Mouse (Mus musculus): ENCODE measurements at regions not wholly inside any gene's neighbourhood (a gene's known extent, or its start where the extent isn't known, plus 50 kb on each side); places are given as distances from the start of the nearest gene placed in this dataset.
A peak's percentile ranks its signal among the peaks of the same experiment; 100 is the strongest.
"Not testable (repeated sequence)": the region's sequence is repeated elsewhere in the genome, so short reads cannot be mapped to it uniquely, and the experiment has no call there.

DNA sequence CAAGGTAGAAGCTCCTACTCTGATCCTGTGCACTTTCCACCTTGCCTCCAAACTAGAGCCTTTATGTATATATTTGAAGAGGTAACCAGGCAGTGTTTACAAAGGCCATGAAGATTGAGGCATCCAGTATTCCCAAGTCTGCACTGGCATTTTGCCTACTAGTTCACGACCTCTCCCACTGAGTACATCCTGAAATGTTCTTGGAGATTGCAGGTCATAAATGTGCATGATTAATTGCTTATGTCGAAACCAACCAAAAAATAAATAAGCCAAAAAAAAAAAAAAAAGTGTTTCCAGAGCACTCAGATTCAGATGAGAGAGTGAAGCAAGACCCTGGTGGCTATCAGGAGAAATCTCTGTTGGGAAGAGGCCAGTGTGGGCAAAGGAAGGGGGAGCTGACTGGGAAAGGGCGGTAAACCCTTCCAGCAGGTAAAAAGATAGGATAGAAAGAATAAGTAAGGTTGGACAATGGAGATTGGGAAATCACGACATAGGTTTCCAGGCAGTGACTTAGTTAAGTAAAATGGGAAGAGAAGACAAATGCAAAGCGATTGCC, 133.6 kb upstream of the Nrip1 start:
- peak; percentile 47 for DNase-seq

DNA sequence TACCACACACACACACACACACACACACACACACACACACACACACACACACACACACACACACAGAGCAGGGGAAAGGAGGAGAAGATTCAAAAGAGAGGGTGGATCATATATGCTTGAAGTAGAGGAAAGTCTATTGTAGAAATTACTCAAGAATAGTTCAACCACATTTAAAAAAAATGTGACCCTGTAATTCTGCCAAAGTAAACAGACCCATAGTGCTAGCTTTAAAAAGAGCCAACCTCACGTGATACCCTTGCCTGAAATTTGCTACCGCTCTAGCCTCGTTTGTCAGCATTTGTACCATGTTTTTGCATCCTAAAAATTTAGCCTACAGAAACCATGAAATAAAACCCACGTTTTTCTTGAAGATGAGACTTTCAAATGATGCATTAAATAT, 132.6 kb upstream of the Nrip1 start:
- no peak for DNase-seq

DNA sequence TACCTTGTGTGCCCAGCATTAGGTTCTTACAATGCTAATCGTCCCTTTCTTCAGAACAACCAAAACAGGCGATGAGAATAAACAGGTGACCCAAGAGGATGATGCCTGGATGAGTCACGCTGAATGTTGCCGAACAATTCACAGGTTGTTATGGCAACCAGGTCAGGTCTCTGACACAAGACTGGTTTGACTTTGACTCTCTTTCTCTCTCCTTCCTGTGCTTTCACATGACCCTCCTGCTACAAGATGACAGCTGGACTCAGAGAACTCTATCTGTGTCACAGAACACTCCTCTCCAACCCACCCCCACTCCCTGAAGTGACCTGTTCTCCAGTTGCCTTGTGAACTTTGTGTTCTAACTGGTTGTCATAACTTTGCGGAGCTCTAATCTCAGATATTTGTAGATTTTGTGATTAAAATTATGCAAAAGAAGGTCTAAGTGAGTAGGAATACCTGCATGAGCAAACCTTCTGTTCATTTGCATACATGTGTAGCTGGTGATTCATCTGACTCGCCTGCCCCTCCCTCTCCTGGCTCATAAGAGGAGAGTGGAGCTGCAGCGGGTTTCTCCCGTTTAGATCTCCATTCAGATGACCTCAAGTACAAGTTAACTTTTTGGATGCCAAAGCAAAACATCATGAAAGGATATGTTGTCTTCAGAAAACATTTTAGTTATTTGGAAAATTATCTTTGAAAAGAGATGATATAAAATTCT, 126.2 kb upstream of the Nrip1 start:
- no peak for DNase-seq

DNA sequence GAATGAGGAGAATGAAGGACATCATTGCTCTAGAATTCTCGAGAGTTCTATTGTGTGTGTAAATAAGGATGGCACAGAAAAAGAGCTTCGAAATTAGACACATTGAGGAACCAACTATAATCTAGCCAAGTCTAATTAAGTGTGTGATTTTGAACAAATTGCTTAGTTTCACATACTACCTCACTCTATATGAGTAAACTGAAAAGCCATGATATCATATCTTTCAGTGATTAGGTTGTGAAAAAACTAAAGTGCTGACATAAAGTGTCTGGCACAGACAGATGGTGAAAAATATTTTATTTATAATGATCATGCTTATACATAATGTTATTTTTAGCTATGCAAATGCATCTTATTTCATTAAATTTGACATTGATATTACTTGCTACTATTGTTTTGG, 124.6 kb upstream of the Nrip1 start:
- no peak for DNase-seq

DNA sequence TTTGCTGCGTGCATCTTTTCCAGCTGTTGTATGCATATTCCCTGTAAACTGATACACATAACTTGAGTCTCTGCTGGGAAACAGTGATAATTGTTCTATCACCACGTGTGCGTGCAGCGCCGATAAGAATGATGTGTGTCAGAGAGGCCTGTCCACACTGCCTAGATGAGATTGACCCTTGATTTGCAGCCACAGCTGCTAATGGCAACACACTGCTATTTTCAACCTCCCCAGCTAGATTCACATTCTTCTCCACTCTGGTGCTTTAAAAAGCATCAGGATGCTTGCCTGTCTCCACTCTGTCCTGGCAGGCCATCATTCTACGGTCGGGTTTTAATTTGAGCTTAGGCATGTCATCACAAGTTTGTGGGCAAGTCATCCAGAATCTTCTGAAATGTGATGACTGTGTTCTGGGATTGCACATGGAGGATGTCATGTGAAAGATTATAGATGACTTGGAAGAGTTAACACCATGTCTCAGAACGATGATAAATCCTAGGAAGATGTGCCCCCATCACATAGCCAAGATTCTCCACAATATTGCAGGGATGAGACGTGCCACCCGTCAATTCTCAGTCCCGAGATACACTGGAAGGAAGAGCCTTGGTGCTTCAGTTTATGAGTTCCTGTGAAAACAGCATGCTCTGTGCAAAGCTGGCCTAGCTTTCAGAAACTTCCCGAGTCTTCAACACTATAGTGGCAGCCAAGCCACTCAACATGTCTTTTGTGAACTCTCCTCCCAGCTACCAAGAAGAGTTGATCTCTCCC, 123.6 kb upstream of the Nrip1 start:
- no peak for DNase-seq

DNA sequence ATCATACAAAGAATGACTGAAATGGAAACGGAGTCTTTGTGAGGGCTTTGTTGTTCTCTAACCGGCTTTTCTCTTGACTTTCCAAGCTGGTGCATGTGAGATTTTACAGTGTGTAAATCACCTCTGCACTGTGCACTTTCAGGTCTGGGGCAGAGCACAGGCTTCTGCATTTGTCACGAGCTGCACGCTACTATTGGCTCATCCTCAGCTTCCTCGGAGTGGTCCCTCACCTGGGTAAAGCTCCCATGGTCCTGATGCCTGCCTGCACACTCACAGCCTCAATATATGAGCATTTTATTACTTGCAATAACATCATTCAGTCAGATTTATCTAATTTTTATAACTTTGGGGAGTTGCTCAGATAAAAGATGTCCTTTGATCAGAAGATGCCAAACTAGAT, 109.8 kb upstream of the Nrip1 start:
- DNase-seq = no peak

DNA sequence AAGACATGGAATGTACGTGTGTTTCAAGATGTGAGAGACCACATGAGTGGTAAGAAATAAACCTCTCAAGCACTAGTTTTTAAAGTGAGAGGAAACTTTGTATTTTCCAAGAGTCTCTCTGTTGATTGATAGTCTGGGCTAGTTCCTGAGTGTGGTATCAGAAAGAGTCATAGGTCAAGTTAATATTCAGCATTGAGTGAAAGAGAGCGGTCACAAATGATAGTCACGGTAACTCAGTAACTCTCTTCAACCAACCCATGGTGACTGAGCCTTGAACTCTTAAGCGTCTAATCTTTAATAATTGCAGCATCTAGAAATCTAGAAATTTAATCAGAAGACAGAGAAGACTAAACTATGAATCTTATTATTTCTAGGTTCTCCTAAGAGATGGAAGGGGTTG, 108.3 kb upstream of the Nrip1 start:
- no peak for DNase-seq

DNA sequence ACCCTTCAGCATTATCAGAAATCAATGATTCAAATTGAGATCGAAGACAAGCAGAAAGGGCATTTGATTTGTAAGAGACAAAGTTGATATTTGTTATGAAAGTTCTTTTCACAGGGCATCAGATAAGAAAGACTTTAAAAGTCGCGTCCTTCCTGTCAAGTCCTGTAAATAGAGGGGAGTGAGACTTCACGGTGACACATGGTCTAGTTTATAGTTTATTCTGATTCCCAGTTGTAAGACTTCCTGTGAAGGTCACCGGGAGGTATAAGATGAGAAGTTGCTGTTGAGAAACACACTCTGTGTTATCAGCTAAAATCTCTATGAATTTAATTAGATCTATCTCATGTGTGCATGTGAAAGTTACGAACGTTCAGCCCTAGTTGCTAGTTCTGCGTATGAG, 103.8 kb upstream of the Nrip1 start:
- DNase-seq = no peak

DNA sequence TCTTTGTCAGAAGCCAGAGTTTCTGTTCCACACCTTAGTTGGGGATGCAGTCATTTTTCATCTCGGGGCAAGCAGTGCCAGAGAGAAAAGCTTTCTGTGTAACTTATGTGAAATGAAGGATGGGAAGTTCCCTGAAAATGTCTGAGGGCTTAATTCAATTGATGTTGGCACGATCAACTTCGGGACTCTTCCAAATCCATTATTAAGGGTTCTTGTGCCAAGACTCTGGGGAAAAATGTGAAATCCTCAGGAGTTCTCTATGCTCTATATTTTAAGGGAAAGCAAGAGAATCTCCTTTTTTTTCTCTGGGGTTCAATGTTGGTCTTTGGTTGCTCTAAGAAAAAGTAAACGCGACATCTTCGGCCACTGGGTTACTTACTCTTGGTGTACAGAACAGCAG, 100.9 kb upstream of the Nrip1 start:
- no peak for DNase-seq

DNA sequence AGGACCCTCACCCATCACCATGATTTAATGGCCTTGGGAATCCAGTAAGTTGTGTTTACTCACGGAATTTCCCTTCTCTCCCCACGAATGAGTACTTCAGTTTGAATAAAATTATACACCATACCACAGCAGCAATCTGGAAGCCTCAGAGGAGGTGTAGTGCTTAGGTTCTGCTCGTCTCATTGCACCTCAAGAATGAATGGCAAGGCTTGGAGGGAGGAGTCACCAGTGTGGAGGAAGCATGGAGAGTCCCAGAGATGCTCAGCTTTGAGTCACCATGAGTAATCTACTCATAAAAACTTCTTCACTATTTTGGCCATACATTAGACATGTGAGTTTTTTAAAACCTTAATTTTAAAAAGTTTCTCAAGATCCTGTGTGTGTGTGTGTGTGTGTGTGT, 98.8 kb upstream of the Nrip1 start:
- no peak for DNase-seq

DNA sequence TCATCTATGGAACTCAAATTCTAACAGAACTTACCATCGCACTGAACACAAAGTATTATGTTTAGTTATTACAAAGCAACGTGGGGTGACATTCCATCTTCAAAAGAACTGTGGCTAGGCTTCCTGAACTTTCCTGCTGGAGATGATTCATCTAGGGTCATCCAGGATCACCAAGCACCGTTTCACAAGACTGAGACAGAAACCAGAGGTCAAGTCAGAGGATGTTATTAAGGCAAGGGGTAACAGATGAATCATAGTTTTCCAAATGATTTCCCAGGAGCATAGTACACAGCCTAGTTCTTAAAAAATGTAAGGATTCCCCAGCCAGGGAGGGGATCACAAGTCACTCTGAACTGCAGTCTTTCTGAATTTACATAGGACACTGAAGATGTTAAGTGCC, 97.5 kb upstream of the Nrip1 start:
- no peak for DNase-seq

DNA sequence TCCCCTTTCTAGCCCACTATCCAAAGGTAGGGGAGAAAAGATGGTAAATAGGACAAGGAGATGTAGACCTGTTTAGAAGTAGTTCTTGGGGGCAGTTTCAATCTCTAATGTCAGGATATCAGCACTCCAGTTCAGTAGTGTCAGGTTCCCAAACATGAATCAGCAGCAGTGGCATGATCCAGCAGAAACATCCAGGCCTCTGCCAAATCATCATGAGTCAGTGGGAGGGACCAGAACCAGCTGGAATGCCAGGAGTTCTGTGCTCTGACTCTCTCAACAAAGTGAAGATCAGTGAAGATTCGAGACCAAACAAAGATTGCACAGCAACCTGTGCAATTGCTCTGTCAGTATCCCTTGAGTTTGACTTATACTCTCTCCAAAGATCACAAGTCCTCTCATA, 85.9 kb upstream of the Nrip1 start:
- no peak for DNase-seq

DNA sequence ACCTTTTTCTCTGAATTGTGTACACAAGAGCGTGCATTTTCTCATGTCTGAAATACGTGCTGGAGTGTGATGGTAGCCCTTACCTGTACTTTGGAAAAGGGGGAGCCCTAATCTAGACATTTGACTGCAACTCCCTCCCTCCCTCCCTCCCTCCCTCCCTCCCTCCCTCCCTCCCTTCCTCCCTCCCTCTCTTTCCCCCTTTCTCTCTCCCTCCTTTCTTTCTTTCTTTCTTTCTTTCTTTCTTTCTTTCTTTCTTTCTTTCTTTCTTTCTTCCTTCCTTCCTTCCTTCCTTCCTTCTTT, 82.6 kb upstream of the Nrip1 start:
- not testable (repeated sequence) for DNase-seq

DNA sequence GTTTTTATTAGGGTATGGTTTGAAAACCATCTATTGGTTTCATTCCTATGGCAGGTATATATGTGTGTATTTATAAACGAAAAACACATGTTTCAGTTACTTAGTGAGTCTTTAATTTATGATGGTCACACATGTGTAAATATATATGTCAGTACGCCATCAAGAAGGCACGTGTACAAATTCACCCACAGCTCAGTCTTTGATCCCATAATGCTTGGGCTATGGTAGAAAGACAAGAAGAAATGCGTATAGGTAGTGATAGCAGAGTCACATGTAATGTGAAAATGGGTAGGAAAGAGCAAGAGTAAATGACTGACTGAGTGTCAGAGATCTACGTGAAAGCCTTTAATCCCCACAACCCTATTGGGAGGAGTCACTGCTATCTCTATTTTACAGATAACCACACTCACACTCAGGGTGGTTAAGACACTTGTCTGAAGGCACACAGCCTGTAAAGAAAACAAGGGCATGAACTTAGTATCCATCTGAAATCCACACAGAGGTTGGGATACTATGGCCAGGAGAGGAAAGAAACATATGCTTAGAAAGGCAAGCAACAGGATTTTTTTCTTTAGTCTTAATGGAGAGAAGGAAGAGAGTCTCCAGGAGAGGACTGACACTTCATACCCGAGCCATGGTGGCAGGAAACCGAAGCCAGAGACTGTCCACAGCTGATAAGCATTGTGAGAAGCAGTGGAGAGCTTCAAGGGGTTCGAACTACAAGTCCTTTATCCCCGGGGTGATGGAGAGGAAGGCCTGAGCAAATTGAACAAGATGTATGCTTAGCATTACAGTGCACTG, 82.1 kb upstream of the Nrip1 start:
- no peak for DNase-seq

DNA sequence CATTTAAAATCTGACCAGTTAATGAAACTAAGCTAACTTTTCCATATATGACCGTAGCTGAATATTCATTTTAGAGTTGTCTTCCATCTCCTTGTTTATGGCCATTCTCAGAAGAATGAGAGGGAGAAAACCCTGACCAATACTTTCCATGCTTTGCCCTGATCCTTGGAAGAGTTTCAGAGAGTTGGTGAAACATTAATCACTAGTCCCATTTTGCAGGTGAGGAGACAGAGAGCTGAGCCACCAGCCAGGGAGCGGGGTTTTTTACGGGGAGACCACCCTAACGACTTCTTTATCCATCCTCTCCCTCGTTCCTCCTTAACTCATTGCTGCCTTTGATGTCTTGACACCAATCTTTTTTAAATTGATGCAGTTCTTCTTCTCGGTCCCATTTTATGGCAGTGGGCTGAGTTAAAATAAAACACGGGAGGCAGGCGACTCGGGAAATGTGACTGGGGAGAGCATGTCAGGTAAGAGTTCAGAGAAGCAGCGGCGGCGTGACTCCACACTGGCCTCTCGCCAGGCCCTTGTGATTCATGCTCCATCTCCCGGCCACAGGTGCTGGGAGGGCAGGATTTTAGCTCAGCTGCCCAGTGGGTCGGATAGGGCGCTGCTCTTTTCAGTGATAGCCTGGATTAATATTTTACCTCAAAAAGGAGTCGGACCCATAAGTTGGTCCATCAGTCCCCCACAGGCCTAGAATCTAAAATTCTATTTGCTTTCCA, 81.3 kb upstream of the Nrip1 start:
- peak; percentile 43 for DNase-seq

DNA sequence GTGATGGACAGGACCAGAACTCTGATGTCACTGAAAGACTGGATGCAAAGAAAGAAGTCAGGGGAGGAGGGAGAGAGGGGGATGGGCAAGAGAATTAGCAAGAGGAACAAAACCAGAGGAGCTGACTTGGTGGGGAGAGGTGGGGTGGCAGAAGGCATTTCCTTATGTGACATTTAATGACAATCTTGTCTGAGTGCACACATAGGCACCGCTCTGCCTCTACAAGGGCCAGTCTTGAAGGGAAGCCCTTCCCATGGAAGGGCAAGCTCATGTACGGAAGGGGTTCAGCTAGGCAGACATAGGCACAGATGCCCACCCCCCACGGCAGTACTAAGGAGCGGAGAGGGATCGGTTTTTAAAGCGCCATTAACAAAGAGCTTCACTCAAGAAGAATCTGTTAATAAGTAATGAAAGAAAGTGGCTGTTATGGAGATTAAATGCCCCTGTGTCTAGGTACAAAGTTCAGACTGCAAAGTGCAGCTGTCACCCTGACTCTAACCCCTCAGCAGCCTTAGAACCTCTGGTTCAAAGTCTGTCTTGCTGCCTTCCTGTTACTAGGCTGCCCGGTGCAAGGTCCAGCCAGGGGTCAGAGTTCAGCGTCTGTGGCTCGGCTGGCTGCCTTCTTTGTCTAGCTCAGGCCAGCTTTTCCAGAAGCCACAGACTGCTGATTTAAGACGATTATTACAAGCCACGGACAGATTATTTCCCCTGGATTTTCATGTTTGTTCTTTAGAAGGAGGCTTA, 80.0 kb upstream of the Nrip1 start:
- DNase-seq = peak; percentile 47

DNA sequence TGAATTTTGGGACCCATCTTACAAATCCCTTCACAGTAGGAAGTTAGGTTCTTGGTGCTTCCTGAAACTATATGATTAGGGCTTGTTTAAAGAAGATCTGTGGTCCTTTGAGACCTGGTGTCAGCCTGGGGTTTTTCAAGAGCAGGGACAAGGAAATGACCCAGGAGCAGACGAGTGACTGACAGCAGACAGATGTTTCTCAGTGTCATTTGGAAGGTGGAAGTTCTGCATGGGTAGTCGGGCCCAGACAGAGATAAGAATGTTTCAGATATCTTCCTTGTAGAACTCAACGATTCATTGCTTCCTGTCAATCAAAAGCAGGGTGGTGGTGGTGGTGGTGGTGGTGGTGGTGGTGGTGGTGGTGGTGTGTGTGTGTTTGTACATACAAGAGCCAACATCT, 75.1 kb upstream of the Nrip1 start:
- DNase-seq = no peak

DNA sequence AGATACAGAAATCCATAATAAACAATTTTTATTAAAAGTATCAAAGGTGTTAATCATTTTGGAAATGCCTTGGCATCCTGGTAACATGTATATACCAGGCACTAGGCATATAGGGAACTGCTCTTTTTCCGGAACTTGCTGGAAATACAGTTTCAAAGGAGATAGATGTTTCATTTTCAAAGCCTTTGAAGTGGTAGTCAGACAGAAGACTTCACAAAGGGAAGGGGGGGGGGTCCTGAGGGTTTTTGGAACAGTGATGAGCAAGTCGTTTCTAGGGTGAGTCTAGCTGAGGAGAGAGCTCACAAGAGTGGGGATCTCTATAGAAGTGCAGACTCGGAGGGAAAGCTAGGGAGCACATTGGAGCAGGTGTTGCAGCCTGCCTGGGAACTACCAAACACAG, 73.4 kb upstream of the Nrip1 start:
- DNase-seq = no peak

DNA sequence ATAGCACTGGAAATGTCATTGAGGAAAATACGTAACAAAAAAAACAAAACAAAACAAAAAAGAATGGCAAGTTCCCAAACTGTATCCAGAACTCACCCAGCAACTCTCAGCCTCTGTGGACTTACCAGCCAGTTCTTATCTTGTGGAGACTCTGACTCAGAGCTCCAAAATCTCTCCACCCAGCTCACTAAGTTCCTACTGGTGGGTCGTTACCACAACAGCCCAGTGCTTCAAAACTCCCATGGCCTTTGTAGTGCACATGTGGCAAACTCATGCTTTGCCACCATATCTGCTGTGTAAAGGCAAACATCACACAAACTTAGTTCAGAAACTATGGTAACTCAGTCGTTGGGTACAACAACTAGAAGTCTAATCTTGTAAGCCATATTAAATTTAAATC, 71.0 kb upstream of the Nrip1 start:
- no peak for DNase-seq

DNA sequence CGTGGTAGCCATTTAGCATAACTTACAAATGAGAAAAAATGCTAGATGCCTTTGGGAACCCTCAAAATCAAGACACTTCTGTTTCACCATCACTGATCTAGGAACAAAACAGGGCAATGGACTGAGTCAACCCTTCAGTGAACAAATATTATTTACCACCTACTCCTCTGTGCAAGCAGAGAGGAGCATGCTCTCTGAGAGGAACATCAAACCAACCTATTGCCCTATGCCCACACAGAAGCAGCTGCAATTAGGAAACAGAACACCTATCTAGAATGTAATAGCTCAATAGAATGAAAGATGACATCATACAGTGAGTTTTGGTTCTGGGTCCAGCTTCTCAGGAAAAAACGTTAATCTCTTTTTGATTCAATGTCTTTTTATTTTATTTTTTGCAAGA, 69.0 kb upstream of the Nrip1 start:
- DNase-seq = no peak

DNA sequence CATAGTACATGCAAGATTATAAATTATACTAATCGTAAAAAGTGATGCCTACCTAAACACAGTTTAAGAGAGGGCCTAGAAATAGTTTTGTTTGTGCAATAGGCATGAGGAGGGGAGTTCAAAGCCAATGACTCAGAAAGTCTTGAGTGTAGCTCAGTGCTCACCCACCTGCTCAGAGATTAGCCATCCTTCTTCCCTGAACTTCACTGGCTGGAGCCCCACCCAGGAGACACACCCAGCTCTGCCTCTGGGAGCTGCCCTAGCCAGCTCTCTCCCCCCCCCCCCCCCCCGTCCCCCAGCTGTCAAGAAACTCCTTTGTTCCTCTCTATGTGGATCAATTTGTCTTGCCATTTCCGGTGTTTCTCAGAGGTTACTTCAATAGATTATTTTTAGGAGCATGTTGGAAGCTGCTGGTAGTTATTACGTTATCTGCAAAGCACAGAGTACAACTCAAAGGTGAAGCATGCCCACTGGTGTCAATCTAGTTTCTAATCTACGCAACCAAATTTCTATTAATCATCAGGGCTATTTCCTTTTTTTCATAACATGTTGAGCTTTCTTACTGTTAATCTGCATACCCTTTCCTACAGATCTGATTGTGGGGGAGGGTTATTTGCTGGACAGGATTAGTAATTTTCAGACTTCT, 68.3 kb upstream of the Nrip1 start:
- DNase-seq = peak; percentile 11

Measured in lung, postnatal 36 days (tissue).